Mouse (Mus musculus): ENCODE data around the gene Btla. TPM values are rescaled to one million over a fixed set of nuclear protein-coding genes. Genes with fewer than 3 reads are reported as not detected.

The Btla gene
- polyA plus RNA-seq, 1 experiment = 0.69 TPM

DNA sequence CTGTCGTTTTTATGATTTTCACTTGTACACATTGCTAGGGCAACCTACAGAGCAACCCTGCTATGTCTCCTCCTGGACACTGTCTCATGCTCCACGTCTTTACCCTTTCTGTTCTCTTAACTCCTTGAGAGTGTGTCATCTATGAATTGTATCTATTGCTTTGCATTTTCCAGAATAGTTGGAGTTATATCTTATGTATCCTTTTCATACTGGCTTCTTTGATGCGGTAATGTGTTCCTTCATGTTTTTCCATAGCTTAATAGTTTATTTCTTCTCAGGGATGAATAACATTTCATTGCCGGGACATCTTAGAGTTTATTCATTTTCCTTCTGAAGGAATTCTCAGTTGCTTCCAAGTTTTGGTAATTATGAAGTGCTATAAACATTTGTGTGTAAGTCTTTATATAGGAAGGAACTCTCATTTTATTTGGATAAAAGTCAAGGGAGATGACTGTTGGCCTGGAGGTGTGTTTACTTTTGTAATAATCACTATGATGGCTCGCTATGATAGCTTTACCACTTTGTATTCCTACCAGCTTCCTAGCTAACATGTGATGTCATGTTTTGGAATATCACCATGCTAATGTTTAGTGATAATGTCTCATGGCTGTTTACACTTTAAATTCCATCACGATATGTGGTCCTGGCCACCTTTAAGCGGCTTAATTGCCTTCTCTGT lies 31.2 kb downstream of the Btla start:
- TF ChIP-seq POLR2A (IDR thresholded peaks at IDR 0.05; ENCODE audit: extremely low read depth, insufficient read depth, low read length) (no peak), CTCF (IDR thresholded peaks at IDR 0.05; ENCODE audit: extremely low read depth, insufficient read depth, low read length) (no peak)
- H3K4me1 ChIP-seq (ENCODE audit: control insufficient read depth, insufficient read depth, low read length) = peaks cover 5% of the 10 kb centered on the region; the same call in 1 of the 2 replicates
- no peak overlapping the region for H3K4me3 ChIP-seq (ENCODE audit: insufficient read depth, low read length)
- H3K27ac ChIP-seq (ENCODE audit: insufficient read depth, low read length) = no peak overlapping the region

GRCm38 (mm10) chr16:45256895-45257294 lies 32.8 kb downstream of the Btla start:
- H3K4me1 ChIP-seq (ENCODE audit: control insufficient read depth, insufficient read depth, low read length) = peaks cover 4% of the 10 kb centered on the region; the same call in 1 of the 2 replicates
- no peak overlapping the region for H3K27ac ChIP-seq (ENCODE audit: insufficient read depth, low read length)
- TF ChIP-seq CTCF (IDR thresholded peaks at IDR 0.05; ENCODE audit: extremely low read depth, insufficient read depth, low read length) (no peak), POLR2A (IDR thresholded peaks at IDR 0.05; ENCODE audit: extremely low read depth, insufficient read depth, low read length) (no peak)
- H3K4me3 ChIP-seq (ENCODE audit: insufficient read depth, low read length) = no peak overlapping the region

DNA sequence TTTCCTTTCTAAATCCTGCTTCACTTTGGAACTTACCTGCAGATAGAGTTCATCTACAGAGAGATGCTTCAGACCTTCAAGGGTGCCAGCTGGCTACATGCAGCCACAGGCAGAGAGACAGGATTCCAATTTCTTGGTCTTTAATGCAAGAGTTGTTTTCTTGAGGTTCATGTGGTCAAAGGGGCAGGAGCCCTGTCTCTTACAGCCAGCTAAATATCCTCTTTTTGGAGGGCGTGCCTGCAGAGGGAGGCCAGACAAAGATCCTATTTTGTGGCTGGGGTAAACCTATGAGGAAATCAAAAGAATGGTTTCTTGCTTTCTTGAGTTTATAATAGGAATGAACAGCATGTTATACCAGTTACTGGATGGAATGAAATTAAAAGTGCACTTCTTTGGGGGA lies 33.5 kb downstream of the Btla start:
- Histone ChIP-seq H3K4me3 (ENCODE audit: insufficient read depth, low read length) (no peak overlapping the region), H3K27ac (ENCODE audit: insufficient read depth, low read length) (peak overlapping the region; percentile 17; the same call in 1 of the 2 replicates), H3K4me1 (ENCODE audit: control insufficient read depth, insufficient read depth, low read length) (peaks cover 4% of the 10 kb centered on the region; the same call in 1 of the 2 replicates)
- TF ChIP-seq CTCF (IDR thresholded peaks at IDR 0.05; ENCODE audit: extremely low read depth, insufficient read depth, low read length) (no peak), POLR2A (IDR thresholded peaks at IDR 0.05; ENCODE audit: extremely low read depth, insufficient read depth, low read length) (no peak)

DNA sequence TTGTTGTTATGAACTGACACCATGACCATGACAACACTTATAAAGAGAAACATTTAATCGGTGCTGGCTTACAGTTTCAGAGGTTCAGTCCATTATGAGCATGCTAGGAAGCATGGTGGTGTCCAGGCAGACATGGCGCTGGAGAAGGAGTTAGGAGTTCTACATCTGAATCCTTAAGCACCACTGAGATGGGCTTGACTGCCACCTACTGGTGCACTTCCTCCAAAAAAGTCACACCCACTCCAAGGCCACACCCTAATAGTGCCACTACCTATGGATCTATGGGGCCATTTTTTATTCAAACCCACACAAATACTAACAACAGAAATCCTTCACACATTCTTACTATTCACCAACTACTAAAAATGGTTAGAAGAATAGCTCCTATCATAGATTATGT lies 35.5 kb downstream of the Btla start:
- Histone ChIP-seq H3K27ac (ENCODE audit: insufficient read depth, low read length) (no peak overlapping the region), H3K4me3 (ENCODE audit: insufficient read depth, low read length) (no peak overlapping the region), H3K4me1 (ENCODE audit: control insufficient read depth, insufficient read depth, low read length) (peaks cover 4% of the 10 kb centered on the region; the same call in 1 of the 2 replicates)
- TF ChIP-seq POLR2A (IDR thresholded peaks at IDR 0.05; ENCODE audit: extremely low read depth, insufficient read depth, low read length) (no peak), CTCF (IDR thresholded peaks at IDR 0.05; ENCODE audit: extremely low read depth, insufficient read depth, low read length) (no peak)

GRCm38 (mm10) chr16:45261321-45261720 lies 37.2 kb downstream of the Btla start:
- H3K4me1 ChIP-seq (ENCODE audit: control insufficient read depth, insufficient read depth, low read length) = peaks cover 4% of the 10 kb centered on the region; the same call in 1 of the 2 replicates
- H3K4me3 ChIP-seq (ENCODE audit: insufficient read depth, low read length) = no peak overlapping the region
- TF ChIP-seq CTCF (IDR thresholded peaks at IDR 0.05; ENCODE audit: extremely low read depth, insufficient read depth, low read length) (no peak), POLR2A (IDR thresholded peaks at IDR 0.05; ENCODE audit: extremely low read depth, insufficient read depth, low read length) (no peak)
- H3K27ac ChIP-seq (ENCODE audit: insufficient read depth, low read length) = no peak overlapping the region

GRCm38 (mm10) chr16:45262051-45262450 lies 37.9 kb downstream of the Btla start:
- Histone ChIP-seq H3K27ac (ENCODE audit: insufficient read depth, low read length) (no peak overlapping the region), H3K4me3 (ENCODE audit: insufficient read depth, low read length) (no peak overlapping the region), H3K4me1 (ENCODE audit: control insufficient read depth, insufficient read depth, low read length) (peaks cover 3% of the 10 kb centered on the region; the same call in 1 of the 2 replicates)
- TF ChIP-seq CTCF (IDR thresholded peaks at IDR 0.05; ENCODE audit: extremely low read depth, insufficient read depth, low read length) = no peak
- TF ChIP-seq POLR2A (IDR thresholded peaks at IDR 0.05; ENCODE audit: extremely low read depth, insufficient read depth, low read length) = no peak

GRCm38 (mm10) chr16:45269886-45270285 lies 45.8 kb downstream of the Btla start:
- TF ChIP-seq CTCF (IDR thresholded peaks at IDR 0.05; ENCODE audit: extremely low read depth, insufficient read depth, low read length) (no peak), POLR2A (IDR thresholded peaks at IDR 0.05; ENCODE audit: extremely low read depth, insufficient read depth, low read length) (no peak)
- no peak overlapping the region for H3K27ac ChIP-seq (ENCODE audit: insufficient read depth, low read length)

GRCm38 (mm10) chr16:45283093-45283492 lies 59.0 kb downstream of the Btla start:
- no peaks in the 10 kb centered on the region; the same call in 1 of the 2 replicates for H3K4me1 ChIP-seq (ENCODE audit: control insufficient read depth, insufficient read depth, low read length)
- no peak overlapping the region for H3K27ac ChIP-seq (ENCODE audit: insufficient read depth, low read length)
- TF ChIP-seq CTCF (IDR thresholded peaks at IDR 0.05; ENCODE audit: extremely low read depth, insufficient read depth, low read length) = peak; percentile 11; the same call in 1 of the 2 replicates
- TF ChIP-seq POLR2A (IDR thresholded peaks at IDR 0.05; ENCODE audit: extremely low read depth, insufficient read depth, low read length) = no peak
- no peak overlapping the region for H3K4me3 ChIP-seq (ENCODE audit: insufficient read depth, low read length)

More at GRCm38 (mm10) chr16:45269886-45270285, 45.8 kb downstream of the Btla start:
- H3K4me3 ChIP-seq (ENCODE audit: insufficient read depth, low read length) = no peak overlapping the region
- no peaks in the 10 kb centered on the region for H3K4me1 ChIP-seq (ENCODE audit: control insufficient read depth, insufficient read depth, low read length)

DNA sequence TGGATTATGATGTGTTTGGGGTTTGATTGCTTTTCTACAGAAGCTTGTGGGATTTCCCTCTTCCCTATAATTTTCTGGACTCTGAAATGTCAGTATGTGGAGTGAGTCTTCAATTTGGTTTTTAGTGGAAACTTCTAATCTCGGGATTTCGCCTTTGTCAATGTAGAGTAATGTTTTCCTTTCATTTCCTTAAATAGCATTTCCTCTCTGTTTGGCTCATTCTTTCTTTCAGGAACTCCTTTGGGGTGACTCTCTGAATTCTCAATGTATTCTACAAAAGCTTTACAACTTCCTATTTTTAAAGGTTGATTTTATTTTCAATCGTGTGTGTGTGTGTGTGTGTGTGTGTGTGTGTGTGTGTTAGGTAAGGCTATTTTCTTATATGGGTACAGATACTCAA lies 73.7 kb downstream of the Btla start:
- H3K27ac ChIP-seq (ENCODE audit: insufficient read depth, low read length) = no peak overlapping the region
- TF ChIP-seq POLR2A (IDR thresholded peaks at IDR 0.05; ENCODE audit: extremely low read depth, insufficient read depth, low read length) (no peak), CTCF (IDR thresholded peaks at IDR 0.05; ENCODE audit: extremely low read depth, insufficient read depth, low read length) (no peak)
- H3K4me1 ChIP-seq (ENCODE audit: control insufficient read depth, insufficient read depth, low read length) = no peaks in the 10 kb centered on the region
- H3K4me3 ChIP-seq (ENCODE audit: insufficient read depth, low read length) = no peak overlapping the region

Other genes starting within 250 kb of the Btla start
- 7.9 and 8.3 TPM in 2 replicates for gene Ccdc80, start 130.9 kb upstream of the Btla start, polyA plus RNA-seq (2012; rRNA removed)
- gene Slc35a5, start 65.6 kb upstream of the Btla start, polyA plus RNA-seq (2012; rRNA removed) = 29.9 and 34.6 TPM in 2 replicates
- gene Atg3, start 65.5 kb upstream of the Btla start, polyA plus RNA-seq (2012; rRNA removed) = 38.4 and 39.9 TPM in 2 replicates
- gene Cd200, start 184.7 kb downstream of the Btla start, polyA plus RNA-seq (2012; rRNA removed) = 101 and 102 TPM in 2 replicates